Mouse (Mus musculus) hindbrain, embryonic 14.5 days (tissue): Measurements from ENCODE around the gene Adk. TPM values are rescaled to one million over a fixed set of nuclear protein-coding genes. Genes with fewer than 3 reads are reported as not detected.

Source experiments
- ATAC-seq: fragments of 200-750 bp; cut with Nextera tagmentation; 2 replicates; pipeline ENCODE4 v1.8.0; 2017; ENCODE audit warnings: moderate number of reproducible peaks, mild to moderate bottlenecking, moderate TSS enrichment, moderate library complexity; ENCODE audit not compliant: low FRiP score
- DNase-seq: peaks from one replicate; pipeline ENCODE4 v3.0.0-alpha.2; 2015; ENCODE audit warnings: low spot score
- H3K27ac ChIP-seq: fragments of 300-500 bp; sonication (generic); 2 replicates; pipeline ENCODE4 v1.5.1; 2014; ENCODE audit warnings: mild to moderate bottlenecking, moderate library complexity
- H3K27me3 ChIP-seq: fragments of 300-500 bp; sonication (generic); 2 replicates; pipeline ENCODE4 v1.6.1; 2014; ENCODE audit warnings: mild to moderate bottlenecking, low read length, mixed read lengths; ENCODE audit not compliant: control insufficient read depth, insufficient read depth
- H3K36me3 ChIP-seq: fragments of 300-500 bp; sonication (generic); replicated peaks from 2 replicates; pipeline ENCODE4 v1.6.1; 2014; ENCODE audit not compliant: control insufficient read depth, insufficient read depth
- H3K4me1 ChIP-seq: fragments of 300-500 bp; sonication (generic); replicated peaks from 2 replicates; pipeline ENCODE4 v1.6.1; 2014; ENCODE audit warnings: antibody characterized with exemption, low read length, mixed read lengths; ENCODE audit not compliant: control insufficient read depth, insufficient read depth
- H3K4me2 ChIP-seq: fragments of 300-500 bp; sonication (generic); replicated peaks from 2 replicates; pipeline ENCODE4 v1.6.1; 2014; ENCODE audit warnings: mild to moderate bottlenecking, moderate library complexity
- H3K4me3 ChIP-seq: fragments of 300-500 bp; sonication (generic); replicated peaks from 2 replicates; pipeline ENCODE4 v1.5.1; 2014; ENCODE audit warnings: mild to moderate bottlenecking, low read length
- H3K9ac ChIP-seq: fragments of 300-500 bp; sonication (generic); 2 replicates; pipeline ENCODE4 v1.6.1; 2014
- H3K9me3 ChIP-seq: fragments of 300-500 bp; sonication (generic); 2 replicates; pipeline ENCODE4 v1.6.1; 2016; ENCODE audit warnings: low read length; ENCODE audit not compliant: control insufficient read depth
- WGBS: fragments of 180-500 bp; shearing (Covaris S2); extraction: QIAGEN DNeasy Blood & Tissue Kit; methylation state at CpG from one replicate; pipeline ENCODE4 v1.1.7; 2014; 5-methylcytosine and 5-hydroxymethylcytosine counted together
- polyA plus RNA-seq: library from polyadenylated mRNA; unstranded; fragments of >200 nt; fragmentation: Nextera tagmentation; extraction: Ambion mirVana; gene quantifications from 2 replicates; pipeline ENCODE4 v1.2.1, GENCODE M21; 2014

Gene Adk
- polyA plus RNA-seq, 1 experiment from 2014 or later, result 40.2 TPM

DNA sequence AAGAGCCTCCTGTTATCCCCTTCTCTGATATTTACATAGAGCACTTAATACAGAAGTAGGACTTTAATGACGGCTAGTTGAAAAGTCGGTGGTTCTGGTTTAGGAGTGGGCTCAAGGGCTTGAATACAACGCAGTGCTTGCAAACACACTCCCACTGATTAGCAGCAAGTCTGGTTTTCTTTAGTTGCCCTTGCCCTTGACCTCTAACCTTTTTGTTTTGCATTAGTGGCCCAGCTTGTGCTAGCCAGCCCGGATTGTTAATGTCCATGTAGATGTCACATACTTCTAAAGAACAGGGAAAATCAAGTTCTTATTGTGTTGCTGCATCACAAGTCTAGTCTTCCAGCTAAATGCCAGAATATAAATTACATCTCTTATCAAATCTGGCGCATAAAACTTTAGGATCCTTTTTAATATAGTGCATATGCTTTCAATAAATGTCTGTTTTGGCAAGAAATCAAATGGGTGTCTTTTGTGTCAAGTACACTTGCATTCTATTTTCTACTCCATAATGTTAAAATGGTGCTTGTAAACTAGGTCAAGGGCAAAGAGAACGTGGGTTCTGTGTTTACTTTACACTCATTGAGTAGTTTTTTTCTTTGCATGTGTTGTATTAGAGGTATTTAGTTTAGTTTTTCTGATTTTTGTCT lies 296.4 kb downstream of the Adk start:
- DNase-seq (no peak), ATAC-seq (no peak)
- 69% methylated on average over 6 of the region's 6 CpGs for WGBS
- no peak overlapping the region for H3K9ac ChIP-seq
- H3K4me2 ChIP-seq, result no peak overlapping the region
- H3K36me3 ChIP-seq, result no peaks in the 10 kb centered on the region
- no peak overlapping the region for H3K4me3 ChIP-seq
- no peak overlapping the region for H3K27ac ChIP-seq
- H3K4me1 ChIP-seq, result no peaks in the 10 kb centered on the region
- no peaks in the 10 kb centered on the region for H3K9me3 ChIP-seq
- no peaks in the 10 kb centered on the region for H3K27me3 ChIP-seq

DNA sequence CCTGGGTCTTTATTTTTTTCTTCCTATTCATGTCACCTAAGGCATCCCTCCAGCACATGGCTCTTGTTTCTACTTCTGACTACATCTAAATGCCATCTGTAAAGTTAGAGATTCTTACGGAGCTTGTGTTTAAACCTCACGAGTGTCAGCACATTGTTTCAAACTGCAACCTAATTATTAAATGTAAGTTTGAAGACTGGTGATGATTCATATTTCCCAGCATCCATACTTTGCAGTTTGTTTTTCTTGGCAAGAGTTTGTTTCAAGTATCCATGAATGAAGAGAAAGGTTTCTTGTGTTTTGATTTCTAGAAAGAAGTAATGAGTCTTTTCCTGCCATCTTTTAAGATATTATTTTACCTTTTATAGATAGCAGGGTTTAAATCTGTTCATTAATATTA lies 299.3 kb downstream of the Adk start:
- Histone ChIP-seq H3K36me3 (no peaks in the 10 kb centered on the region), H3K27me3 (no peaks in the 10 kb centered on the region), H3K4me2 (no peak overlapping the region), H3K9ac (no peak overlapping the region), H3K27ac (no peak overlapping the region), H3K4me3 (no peak overlapping the region), H3K4me1 (no peaks in the 10 kb centered on the region), H3K9me3 (no peaks in the 10 kb centered on the region)
- 83% methylated on average over 2 of the region's 2 CpGs for WGBS
- ATAC-seq (no peak), DNase-seq (no peak)

DNA sequence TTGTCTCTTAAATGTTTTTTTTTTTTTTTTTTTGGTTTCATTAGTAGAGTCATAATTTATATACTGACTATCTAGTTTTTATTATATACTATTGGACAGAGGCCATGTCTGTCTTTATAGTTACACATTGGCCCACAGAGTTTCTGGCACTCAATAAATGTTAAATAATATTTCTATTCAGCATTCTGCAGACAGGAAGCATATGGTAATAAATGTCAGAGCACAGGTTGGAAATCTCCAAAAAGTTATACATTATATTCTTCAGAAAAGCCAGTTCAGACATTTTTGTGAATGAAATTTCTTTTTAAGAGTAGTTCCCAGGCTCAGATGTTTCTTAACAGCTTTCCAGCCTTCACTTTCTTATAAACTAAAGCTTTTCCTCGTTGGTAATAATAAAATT lies 303.9 kb downstream of the Adk start:
- Histone ChIP-seq H3K4me1 (0 out of 2 replicates have a peak, but pooled peaks cover 6% of the 10 kb centered on the region), H3K9me3 (no peaks in the 10 kb centered on the region), H3K9ac (no peak overlapping the region), H3K4me3 (no peak overlapping the region), H3K36me3 (no peaks in the 10 kb centered on the region), H3K27me3 (no peaks in the 10 kb centered on the region), H3K4me2 (no peak overlapping the region), H3K27ac (no peak overlapping the region)
- 88% methylated on average over 1 of the region's 1 CpGs for WGBS
- DNase-seq, result no peak
- ATAC-seq, result no peak

- H3K4me3 ChIP-seq, result no peak overlapping the region
- no peaks in the 10 kb centered on the region for H3K9me3 ChIP-seq
- ATAC-seq (no peak), DNase-seq (no peak)
- 0 out of 2 replicates have a peak, but pooled peaks cover 6% of the 10 kb centered on the region for H3K4me1 ChIP-seq
- WGBS, result 55% methylated on average over 10 of the region's 10 CpGs
- H3K9ac ChIP-seq, result no peak overlapping the region
- peak overlapping the region; percentile 47; the same call in 1 of the 2 replicates for H3K27ac ChIP-seq
- no peak overlapping the region for H3K4me2 ChIP-seq
- no peaks in the 10 kb centered on the region for H3K36me3 ChIP-seq
- H3K27me3 ChIP-seq, result no peaks in the 10 kb centered on the region
Measured at GRCm38 (mm10) chr14:21359207-21359895, 307.0 kb downstream of the Adk start.

DNA sequence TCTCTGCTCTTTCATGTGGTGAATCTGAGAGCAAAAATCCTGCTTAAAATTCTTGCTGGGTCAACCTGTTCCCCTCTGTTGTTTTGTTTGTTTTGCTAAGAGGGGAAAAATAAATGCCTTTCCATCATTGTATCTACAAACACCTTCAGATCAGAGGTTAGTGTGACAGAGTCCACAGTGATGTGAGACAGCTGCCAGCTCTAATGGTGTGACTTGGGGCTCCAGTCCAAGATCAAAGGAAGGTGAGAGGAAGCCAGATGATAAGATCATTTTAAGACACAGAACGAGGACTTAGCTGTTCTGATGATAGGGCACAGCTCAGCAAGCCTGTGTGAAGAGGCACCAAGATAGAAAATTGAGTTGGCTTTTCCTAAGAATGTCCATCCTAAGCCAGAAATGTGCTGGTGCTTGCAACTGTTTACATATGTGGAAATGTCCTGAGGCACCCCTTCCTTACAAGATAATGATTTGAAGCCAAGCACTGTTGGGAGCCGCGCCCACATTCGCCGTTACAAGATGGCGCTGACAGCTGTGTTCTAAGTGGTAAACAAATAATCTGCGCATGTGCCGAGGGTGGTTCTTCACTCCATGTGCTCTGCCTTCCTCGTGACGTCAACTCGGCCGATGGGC lies 307.6 kb downstream of the Adk start:
- H3K27ac ChIP-seq, result 0 out of 2 replicates have a peak overlapping the region, but pooled peaks have one; percentile 47
- no peaks in the 10 kb centered on the region for H3K9me3 ChIP-seq
- ATAC-seq (no peak), DNase-seq (no peak)
- no peak overlapping the region for H3K4me2 ChIP-seq
- no peaks in the 10 kb centered on the region for H3K27me3 ChIP-seq
- no peak overlapping the region for H3K9ac ChIP-seq
- 85% methylated on average over 6 of the region's 12 CpGs for WGBS
- H3K4me3 ChIP-seq, result no peak overlapping the region
- H3K36me3 ChIP-seq, result no peaks in the 10 kb centered on the region
- H3K4me1 ChIP-seq, result 0 out of 2 replicates have a peak, but pooled peaks cover 6% of the 10 kb centered on the region

GRCm38 (mm10) chr14:21367095-21367494 lies 314.7 kb downstream of the Adk start:
- ATAC-seq (no peak), DNase-seq (no peak)
- H3K9me3 ChIP-seq, result no peaks in the 10 kb centered on the region

DNA sequence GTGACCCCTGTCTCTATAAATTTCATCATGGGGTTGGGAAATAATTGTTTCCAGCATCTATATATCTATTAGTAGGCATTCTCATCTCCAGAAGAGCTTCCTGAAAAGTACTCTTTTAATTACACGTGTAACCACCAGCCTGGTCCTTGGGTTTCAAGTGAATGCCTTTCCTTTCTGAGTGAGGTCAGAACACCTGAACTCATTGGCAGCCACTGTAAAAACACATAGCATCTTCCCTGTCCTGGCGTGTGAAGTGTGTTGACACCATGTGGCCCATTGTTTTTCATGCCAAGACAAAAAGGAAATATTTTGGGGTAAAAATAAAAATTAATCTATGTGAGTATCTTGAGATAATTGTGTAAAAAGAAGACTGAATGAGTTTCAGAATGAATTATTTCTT lies 316.2 kb downstream of the Adk start:
- ATAC-seq, result 0 out of 2 replicates have a peak, but pooled peaks have one; percentile 57
- H3K9me3 ChIP-seq, result no peaks in the 10 kb centered on the region

More at GRCm38 (mm10) chr14:21367095-21367494, 314.7 kb downstream of the Adk start:
- no peaks in the 10 kb centered on the region for H3K36me3 ChIP-seq
- no peak overlapping the region for H3K4me3 ChIP-seq
- no peak overlapping the region for H3K9ac ChIP-seq
- H3K4me1 ChIP-seq, result peaks cover 26% of the 10 kb centered on the region
- 87% methylated on average over 2 of the region's 2 CpGs for WGBS
- H3K27me3 ChIP-seq, result no peaks in the 10 kb centered on the region
- no peak overlapping the region for H3K4me2 ChIP-seq
- H3K27ac ChIP-seq, result no peak overlapping the region

DNA sequence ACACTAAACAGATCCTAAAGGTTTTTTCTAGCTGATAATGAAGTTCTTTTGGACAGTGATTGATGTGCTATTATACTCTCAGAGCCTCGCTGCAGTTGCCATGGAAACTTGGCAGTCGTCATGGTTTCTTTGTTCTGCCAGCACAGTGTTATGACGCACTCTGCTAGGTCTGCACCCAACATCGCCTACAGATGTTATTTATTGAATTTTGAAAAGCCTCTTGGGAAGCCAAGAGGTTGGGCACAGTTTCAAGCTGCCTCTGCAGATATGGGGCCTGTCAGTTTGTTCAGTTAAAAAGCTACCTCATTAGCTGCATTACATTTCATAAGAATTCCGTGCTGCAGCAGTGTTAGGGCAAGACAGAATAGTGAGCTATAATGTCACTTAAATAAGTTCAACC lies 316.8 kb downstream of the Adk start:
- Histone ChIP-seq H3K9ac (peak overlapping the region; percentile 24; the same call in 1 of the 2 replicates), H3K27ac (peak overlapping the region; percentile 86), H3K9me3 (no peaks in the 10 kb centered on the region), H3K4me1 (peaks cover 31% of the 10 kb centered on the region), H3K27me3 (no peaks in the 10 kb centered on the region), H3K36me3 (no peaks in the 10 kb centered on the region), H3K4me2 (peak overlapping the region; percentile 15), H3K4me3 (no peak overlapping the region)
- 2% methylated on average over 5 of the region's 5 CpGs for WGBS
- DNase-seq (peak; percentile 95), ATAC-seq (peak; percentile 96)

More for the DNA sequence above, 316.2 kb downstream of the Adk start:
- Histone ChIP-seq H3K27ac (peak overlapping the region; percentile 86), H3K4me3 (no peak overlapping the region), H3K4me2 (peak overlapping the region; percentile 15; the same call in 1 of the 2 replicates), H3K4me1 (peaks cover 31% of the 10 kb centered on the region), H3K9ac (no peak overlapping the region), H3K36me3 (no peaks in the 10 kb centered on the region), H3K27me3 (no peaks in the 10 kb centered on the region)
- no peak for DNase-seq
- 12% methylated on average over 2 of the region's 2 CpGs for WGBS

- 60% methylated on average over 2 of the region's 2 CpGs for WGBS
- H3K4me1 ChIP-seq, result peaks cover 31% of the 10 kb centered on the region
- H3K36me3 ChIP-seq, result no peaks in the 10 kb centered on the region
- H3K27me3 ChIP-seq, result no peaks in the 10 kb centered on the region
- H3K4me2 ChIP-seq, result no peak overlapping the region
- H3K9ac ChIP-seq, result no peak overlapping the region
- H3K9me3 ChIP-seq, result no peaks in the 10 kb centered on the region
- DNase-seq (no peak), ATAC-seq (no peak)
- H3K4me3 ChIP-seq, result no peak overlapping the region
- peak overlapping the region; percentile 14; the same call in 1 of the 2 replicates for H3K27ac ChIP-seq
Measured at GRCm38 (mm10) chr14:21371946-21372345, 319.6 kb downstream of the Adk start.
